Mouse (Mus musculus) heart, postnatal 0 days (tissue): ENCODE data around the gene Alox5ap. TPM values are rescaled to one million over a fixed set of nuclear protein-coding genes. Genes with fewer than 3 reads are reported as not detected.

Experiments used
- ATAC-seq: fragments of 200-750 bp; cut with Nextera tagmentation; 2 replicates; pipeline ENCODE4 v1.8.0; 2017; ENCODE audit warnings: low read depth, moderate number of reproducible peaks, moderate library complexity; ENCODE audit not compliant: insufficient read depth
- DNase-seq: peaks from one replicate; pipeline ENCODE4 v3.0.0-alpha.2; 2016; ENCODE audit warnings: low spot score
- H3K27ac ChIP-seq: fragments of 300-500 bp; sonication (generic); 2 replicates; pipeline ENCODE4 v1.5.1; 2014; ENCODE audit warnings: low read depth, mild to moderate bottlenecking
- H3K27me3 ChIP-seq: fragments of 300-500 bp; sonication (generic); 2 replicates; pipeline ENCODE4 v1.6.1; 2014; ENCODE audit warnings: low read length, mixed read lengths; ENCODE audit not compliant: control insufficient read depth, insufficient read depth
- H3K36me3 ChIP-seq: fragments of 300-500 bp; sonication (generic); replicated peaks from 2 replicates; pipeline ENCODE4 v1.6.1; 2014; ENCODE audit warnings: low read length, mixed read lengths; ENCODE audit not compliant: control insufficient read depth, insufficient read depth
- H3K4me1 ChIP-seq: fragments of 300-500 bp; sonication (generic); 2 replicates; pipeline ENCODE4 v1.6.1; 2014; ENCODE audit warnings: antibody characterized with exemption; ENCODE audit not compliant: control insufficient read depth, insufficient read depth
- H3K4me2 ChIP-seq: fragments of 300-500 bp; sonication (generic); 2 replicates; pipeline ENCODE4 v1.6.1; 2014; ENCODE audit warnings: low read depth, mild to moderate bottlenecking, low read length, moderate library complexity
- H3K4me3 ChIP-seq: fragments of 300-500 bp; sonication (generic); 2 replicates; pipeline ENCODE4 v1.5.1; 2014; ENCODE audit warnings: low read depth, low read length
- H3K9ac ChIP-seq: fragments of 300-500 bp; sonication (generic); replicated peaks from 2 replicates; pipeline ENCODE4 v1.6.1; 2014; ENCODE audit warnings: low read depth, low read length, mixed read lengths
- H3K9me3 ChIP-seq: fragments of 300-500 bp; sonication (generic); replicated peaks from 2 replicates; pipeline ENCODE4 v1.6.1; 2016; ENCODE audit warnings: low read length; ENCODE audit not compliant: control insufficient read depth
- CTCF ChIP-seq: IDR thresholded peaks from 2 replicates; pipeline ENCODE4 v1.5.1; 2016; ENCODE audit warnings: antibody characterized with exemption, control low read depth, low read depth
- EP300 ChIP-seq: IDR thresholded peaks from 2 replicates; pipeline ENCODE4 v1.6.1; 2016; ENCODE audit warnings: antibody characterized with exemption, low read depth
- WGBS: fragments of 180-500 bp; shearing (Covaris S2); extraction: QIAGEN DNeasy Blood & Tissue Kit; methylation state at CpG from one replicate; pipeline ENCODE4 v1.1.7; 2014; 5-methylcytosine and 5-hydroxymethylcytosine counted together
- polyA plus RNA-seq: library from polyadenylated mRNA; unstranded; fragments of >200 nt; fragmentation: Nextera tagmentation; extraction: Ambion mirVana; gene quantifications from 2 replicates; pipeline ENCODE4 v1.2.1, GENCODE M21; 2015
- total RNA-seq: library from RNA; depleted of rRNA; stranded (reverse); fragments of >200 nt; gene quantifications from 2 replicates; pipeline ENCODE4 v1.2.3, GENCODE M21; 2014; ENCODE audit warnings: low replicate concordance

Gene Alox5ap
- total and polyA plus RNA-seq, 2 experiments from 2014 or later = 5.2 to 9.2 TPM

GRCm38 (mm10) chr5:149286021-149286420 is 21.5 kb downstream of the Alox5ap start:
- TF ChIP-seq EP300 = no peak
- TF ChIP-seq CTCF = peak; percentile 43
- 49% methylated on average over 7 of the region's 7 CpGs for WGBS
- no peak overlapping the region for H3K9ac ChIP-seq
- DNase-seq = peak; percentile 38
- ATAC-seq = no peak
- H3K9me3 ChIP-seq = 0 out of 2 replicates have a peak, but pooled peaks cover 3% of the 10 kb centered on the region
- H3K4me3 ChIP-seq = no peak overlapping the region
- H3K27me3 ChIP-seq = no peaks in the 10 kb centered on the region
- no peaks in the 10 kb centered on the region for H3K36me3 ChIP-seq
- H3K4me1 ChIP-seq = no peaks in the 10 kb centered on the region
- no peak overlapping the region for H3K4me2 ChIP-seq
- no peak overlapping the region for H3K27ac ChIP-seq

- no peaks in the 10 kb centered on the region for H3K36me3 ChIP-seq
- H3K9me3 ChIP-seq = 0 out of 2 replicates have a peak, but pooled peaks cover under 1% of the 10 kb centered on the region
- 26% methylated on average over 41 of the region's 41 CpGs for WGBS
- H3K4me3 ChIP-seq = peak overlapping the region; percentile 18; the same call in 1 of the 2 replicates
- H3K4me1 ChIP-seq = no peaks in the 10 kb centered on the region
- no peak for TF ChIP-seq EP300
- TF ChIP-seq CTCF = peak; percentile 14; the same call in 1 of the 2 replicates
- no peaks in the 10 kb centered on the region for H3K27me3 ChIP-seq
- peak overlapping the region; percentile 53 for H3K4me2 ChIP-seq
- no peak overlapping the region for H3K9ac ChIP-seq
- H3K27ac ChIP-seq = no peak overlapping the region
- DNase-seq (peak; percentile 26), ATAC-seq (no peak)
These were observed 22.8 kb downstream of the Alox5ap start for GRCm38 (mm10) chr5:149287148-149288038.

GRCm38 (mm10) chr5:149291266-149291665 is 26.7 kb downstream of the Alox5ap start:
- no peak for TF ChIP-seq EP300
- TF ChIP-seq CTCF = no peak

GRCm38 (mm10) chr5:149293071-149293470 is 28.5 kb downstream of the Alox5ap start:
- ATAC-seq (no peak), DNase-seq (no peak)
- WGBS = 81% methylated on average over 4 of the region's 4 CpGs
- H3K4me1 ChIP-seq = no peaks in the 10 kb centered on the region
- no peaks in the 10 kb centered on the region for H3K36me3 ChIP-seq
- no peak overlapping the region for H3K27ac ChIP-seq
- no peaks in the 10 kb centered on the region for H3K27me3 ChIP-seq
- no peak overlapping the region for H3K4me2 ChIP-seq
- H3K9ac ChIP-seq = no peak overlapping the region
- 0 out of 2 replicates have a peak, but pooled peaks cover 10% of the 10 kb centered on the region for H3K9me3 ChIP-seq
- TF ChIP-seq CTCF (no peak), EP300 (no peak)
- H3K4me3 ChIP-seq = no peak overlapping the region

More at GRCm38 (mm10) chr5:149291266-149291665, 26.7 kb downstream of the Alox5ap start:
- DNase-seq (no peak), ATAC-seq (no peak)
- no peak overlapping the region for H3K4me2 ChIP-seq
- no peaks in the 10 kb centered on the region for H3K4me1 ChIP-seq
- 0 out of 2 replicates have a peak, but pooled peaks cover 5% of the 10 kb centered on the region for H3K9me3 ChIP-seq
- 82% methylated on average over 5 of the region's 5 CpGs for WGBS
- no peaks in the 10 kb centered on the region for H3K27me3 ChIP-seq
- no peak overlapping the region for H3K4me3 ChIP-seq
- H3K36me3 ChIP-seq = no peaks in the 10 kb centered on the region
- no peak overlapping the region for H3K9ac ChIP-seq
- no peak overlapping the region for H3K27ac ChIP-seq

GRCm38 (mm10) chr5:149296808-149297207 is 32.2 kb downstream of the Alox5ap start:
- Histone ChIP-seq H3K9ac (no peak overlapping the region), H3K36me3 (no peaks in the 10 kb centered on the region), H3K9me3 (0 out of 2 replicates have a peak, but pooled peaks cover 10% of the 10 kb centered on the region), H3K4me2 (no peak overlapping the region), H3K4me3 (no peak overlapping the region), H3K27me3 (no peaks in the 10 kb centered on the region), H3K27ac (no peak overlapping the region), H3K4me1 (no peaks in the 10 kb centered on the region)
- 67% methylated on average over 6 of the region's 6 CpGs for WGBS
- ATAC-seq = no peak
- no peak for DNase-seq
- TF ChIP-seq EP300 (no peak), CTCF (no peak)
